Mouse (Mus musculus): ENCODE measurements around the gene Dnlz. TPM values are rescaled to one million over a fixed set of nuclear protein-coding genes. Genes with fewer than 3 reads are reported as not detected.

The Dnlz gene
- polyA plus RNA-seq, 1 experiment from 2014 or later, result 30.1 TPM

DNA sequence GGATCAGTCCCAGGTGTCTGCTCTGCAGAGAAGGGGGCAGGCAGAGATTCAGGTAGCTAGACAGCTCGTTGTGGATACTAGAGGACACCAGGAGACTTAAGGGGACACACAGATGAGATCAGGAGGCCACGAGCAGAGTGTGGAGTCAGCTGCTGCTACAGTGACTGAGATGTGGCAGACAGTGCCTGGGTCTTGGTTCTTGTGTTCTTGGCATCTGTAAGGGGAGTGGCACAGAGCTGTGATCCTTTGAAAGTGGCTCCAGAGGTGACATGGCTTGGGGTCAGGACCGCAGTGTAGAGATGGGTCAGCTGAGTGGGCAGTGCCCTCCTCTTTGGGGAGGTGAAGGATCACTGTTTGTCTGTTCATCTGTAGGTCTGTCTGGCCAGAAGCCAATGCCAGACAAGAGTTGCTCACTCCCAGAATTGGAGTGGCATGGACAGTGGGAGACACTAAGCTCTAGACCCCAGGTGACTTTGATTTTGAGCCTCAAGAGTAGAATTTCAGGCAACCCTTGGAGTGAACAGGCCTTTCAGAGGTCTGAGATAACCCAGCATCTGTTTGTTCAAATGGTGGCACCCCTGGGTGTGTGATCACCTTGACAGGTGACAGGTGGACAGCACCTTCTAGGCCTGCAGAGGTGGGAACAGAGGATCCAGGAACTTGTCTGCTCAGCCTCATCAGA lies 33.8 kb downstream of the Dnlz start:
- H3K9me3 ChIP-seq (ENCODE audit: control insufficient read depth, low read length), result no peaks in the 10 kb centered on the region
- peak overlapping the region; percentile 95 for H3K4me2 ChIP-seq (ENCODE audit: low read length)
- no peak for ATAC-seq
- WGBS, result 83% methylated on average over 3 of the region's 3 CpGs
- no peak overlapping the region for H3K4me3 ChIP-seq (ENCODE audit: low read length)
- H3K27ac ChIP-seq (ENCODE audit: low read depth, low read length), result no peak overlapping the region
- peaks cover 4% of the 10 kb centered on the region for H3K36me3 ChIP-seq (ENCODE audit: control insufficient read depth, insufficient read depth, low read length)
- H3K9ac ChIP-seq (ENCODE audit: low read depth, low read length), result peak overlapping the region; percentile 43
- H3K4me1 ChIP-seq (ENCODE audit: control insufficient read depth, insufficient read depth, low read depth, low read length), result peaks cover 50% of the 10 kb centered on the region
- no peaks in the 10 kb centered on the region for H3K27me3 ChIP-seq (replicated peaks; ENCODE audit: control insufficient read depth, insufficient read depth, low read length)

DNA sequence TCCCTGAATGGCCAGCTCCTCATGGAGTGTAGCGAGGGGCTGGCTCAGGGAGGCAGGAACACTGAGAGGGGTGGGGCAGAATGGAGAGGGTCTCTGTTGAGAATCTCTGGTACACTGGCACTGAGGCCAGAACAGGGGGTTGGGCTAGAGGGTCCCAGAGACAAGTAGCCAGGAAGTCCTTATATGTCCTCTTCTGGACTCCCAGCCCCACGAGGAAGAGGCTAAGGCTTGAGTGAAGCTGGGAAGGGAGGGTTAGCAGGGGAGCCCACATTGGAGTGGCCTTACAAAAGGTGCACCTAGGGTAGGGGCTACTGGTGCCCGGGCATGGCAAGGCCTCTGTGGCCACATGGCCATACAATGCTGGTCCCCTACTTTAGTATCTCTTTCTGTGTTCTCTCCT lies 34.5 kb downstream of the Dnlz start:
- H3K36me3 ChIP-seq (ENCODE audit: control insufficient read depth, insufficient read depth, low read length), result no peaks in the 10 kb centered on the region
- peak overlapping the region; percentile 99 for H3K27ac ChIP-seq (ENCODE audit: low read depth, low read length)
- peak overlapping the region; percentile 93 for H3K4me3 ChIP-seq (ENCODE audit: low read length)
- H3K27me3 ChIP-seq (replicated peaks; ENCODE audit: control insufficient read depth, insufficient read depth, low read length), result no peaks in the 10 kb centered on the region
- no peaks in the 10 kb centered on the region for H3K9me3 ChIP-seq (ENCODE audit: control insufficient read depth, low read length)
- peak overlapping the region; percentile 95 for H3K4me2 ChIP-seq (ENCODE audit: low read length)
- peak overlapping the region; percentile 96 for H3K9ac ChIP-seq (ENCODE audit: low read depth, low read length)
- H3K4me1 ChIP-seq (ENCODE audit: control insufficient read depth, insufficient read depth, low read depth, low read length), result peaks cover 50% of the 10 kb centered on the region
- no peak for ATAC-seq
- WGBS, result 68% methylated on average over 3 of the region's 3 CpGs

DNA sequence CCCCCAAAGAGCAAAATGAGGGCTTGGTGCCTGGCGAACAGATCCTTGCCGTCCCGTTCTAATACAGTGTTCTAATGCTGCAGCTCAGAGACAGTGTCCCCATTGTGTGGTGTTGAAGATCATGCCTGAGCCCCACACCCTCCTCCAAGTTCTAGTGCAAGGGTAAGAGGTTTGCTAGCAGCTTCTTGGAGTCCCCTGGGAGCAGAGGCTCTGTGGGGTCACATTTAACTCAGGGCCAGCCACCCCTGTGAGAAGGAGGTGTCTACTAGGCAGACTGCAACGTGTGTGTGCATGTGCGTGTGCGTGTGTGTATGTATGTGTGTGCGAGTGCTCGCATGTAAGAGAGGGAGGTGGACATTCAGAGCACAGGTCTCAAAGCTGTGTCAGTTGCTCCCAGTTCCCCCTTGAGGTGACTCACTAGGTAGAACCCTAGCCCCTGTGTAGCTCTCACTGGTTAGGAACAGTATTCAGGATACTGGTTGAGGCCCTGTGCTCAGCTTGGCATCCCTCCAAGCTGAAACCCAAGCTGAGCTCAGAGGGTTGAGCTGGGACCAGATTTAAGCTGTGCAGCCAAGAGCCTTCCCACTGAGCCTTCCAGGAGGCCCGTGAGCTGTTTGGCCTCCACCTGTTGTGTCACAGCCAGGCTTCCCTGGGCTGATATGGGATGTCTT lies 35.2 kb downstream of the Dnlz start:
- WGBS, result 36% methylated on average over 9 of the region's 9 CpGs
- H3K27me3 ChIP-seq (replicated peaks; ENCODE audit: control insufficient read depth, insufficient read depth, low read length), result no peaks in the 10 kb centered on the region
- peaks cover 50% of the 10 kb centered on the region for H3K4me1 ChIP-seq (ENCODE audit: control insufficient read depth, insufficient read depth, low read depth, low read length)
- H3K9me3 ChIP-seq (ENCODE audit: control insufficient read depth, low read length), result no peaks in the 10 kb centered on the region
- H3K4me3 ChIP-seq (ENCODE audit: low read length), result peak overlapping the region; percentile 93
- peak overlapping the region; percentile 96 for H3K9ac ChIP-seq (ENCODE audit: low read depth, low read length)
- H3K36me3 ChIP-seq (ENCODE audit: control insufficient read depth, insufficient read depth, low read length), result no peaks in the 10 kb centered on the region
- peak overlapping the region; percentile 95 for H3K4me2 ChIP-seq (ENCODE audit: low read length)
- H3K27ac ChIP-seq (ENCODE audit: low read depth, low read length), result peak overlapping the region; percentile 99
- no peak for ATAC-seq

DNA sequence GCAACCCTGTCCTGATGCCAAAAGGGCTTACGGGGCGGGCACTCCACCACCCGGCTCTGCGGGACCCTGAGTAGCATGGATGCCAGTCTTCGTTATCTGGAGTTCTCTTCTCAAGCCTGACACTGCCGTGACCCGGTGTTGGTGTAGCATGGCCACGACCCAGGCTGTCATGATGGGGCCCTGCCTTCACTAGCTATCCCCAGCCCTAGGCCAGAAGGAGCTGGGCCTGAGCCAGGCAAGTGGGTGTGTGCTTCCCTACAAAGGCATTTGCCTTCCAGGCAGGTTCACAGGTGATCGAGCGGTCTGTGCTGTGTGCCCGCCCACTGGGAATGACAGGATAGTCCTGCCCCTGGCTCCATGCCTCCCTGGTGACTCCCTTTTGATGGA lies 36.0 kb downstream of the Dnlz start:
- H3K4me1 ChIP-seq (ENCODE audit: control insufficient read depth, insufficient read depth, low read depth, low read length), result peaks cover 47% of the 10 kb centered on the region
- H3K36me3 ChIP-seq (ENCODE audit: control insufficient read depth, insufficient read depth, low read length), result no peaks in the 10 kb centered on the region
- 0% methylated on average over 10 of the region's 11 CpGs for WGBS
- peak overlapping the region; percentile 93 for H3K4me3 ChIP-seq (ENCODE audit: low read length)
- no peaks in the 10 kb centered on the region for H3K27me3 ChIP-seq (replicated peaks; ENCODE audit: control insufficient read depth, insufficient read depth, low read length)
- peak overlapping the region; percentile 96 for H3K9ac ChIP-seq (ENCODE audit: low read depth, low read length)
- H3K4me2 ChIP-seq (ENCODE audit: low read length), result peak overlapping the region; percentile 95
- H3K9me3 ChIP-seq (ENCODE audit: control insufficient read depth, low read length), result no peaks in the 10 kb centered on the region
- peak; percentile 24 for ATAC-seq
- H3K27ac ChIP-seq (ENCODE audit: low read depth, low read length), result peak overlapping the region; percentile 99

DNA sequence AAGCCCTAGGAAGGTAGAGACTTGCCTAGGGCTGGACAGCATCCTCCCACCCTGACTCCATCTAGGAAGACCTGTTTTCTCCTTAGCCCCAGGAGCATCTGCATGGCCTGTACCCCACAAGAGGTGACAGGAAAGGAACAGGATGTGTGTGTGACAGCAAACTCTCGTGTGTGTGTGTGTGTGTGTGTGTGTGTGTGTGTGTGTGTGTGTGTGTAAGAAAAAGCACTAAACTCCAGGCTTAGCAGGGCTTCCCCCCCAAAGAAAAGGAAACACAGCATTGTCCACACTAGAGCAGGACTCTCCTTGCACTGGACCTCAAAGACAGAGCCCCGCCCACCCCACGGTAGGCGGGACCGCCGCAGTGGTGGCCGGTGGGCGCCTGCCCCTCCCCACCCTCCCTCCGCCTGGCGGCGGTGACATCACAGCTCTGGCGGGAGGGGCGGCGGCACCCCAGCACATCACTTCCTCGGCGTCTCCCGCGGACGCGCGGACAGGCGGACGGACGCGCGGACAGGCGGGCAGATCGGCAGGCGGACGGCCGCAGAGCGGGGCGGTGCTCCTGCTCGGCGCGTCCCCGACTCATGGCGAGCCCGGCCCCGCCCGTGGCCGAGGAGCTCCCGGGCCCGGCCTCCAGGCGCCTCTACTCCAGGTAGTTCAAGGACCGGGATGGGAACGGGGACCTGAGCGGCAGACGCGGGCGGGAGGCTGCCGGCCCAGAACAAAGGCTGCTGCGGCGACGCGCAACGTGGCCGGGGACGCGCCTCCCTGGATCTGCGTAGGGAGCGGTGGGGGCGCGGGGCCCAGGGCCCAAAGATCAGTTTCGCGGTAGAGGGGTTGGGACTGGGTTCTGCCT lies 36.6 kb downstream of the Dnlz start, which contains the start of gene Gpsm1:
TSS of gene Gpsm1 (plus strand) at position 444 of the 853 bp plus-strand sequence.
- H3K27me3 ChIP-seq (replicated peaks; ENCODE audit: control insufficient read depth, insufficient read depth, low read length), result no peaks in the 10 kb centered on the region
- H3K4me3 ChIP-seq (ENCODE audit: low read length), result peak within 1 kb of the TSS; percentile 93
- peak within 1 kb of the TSS; percentile 96 for H3K9ac ChIP-seq (ENCODE audit: low read depth, low read length)
- H3K36me3 ChIP-seq (ENCODE audit: control insufficient read depth, insufficient read depth, low read length), result no peaks in the 10 kb centered on the region
- no peaks in the 10 kb centered on the region for H3K9me3 ChIP-seq (ENCODE audit: control insufficient read depth, low read length)
- under 1% methylated on average over 43 of the region's 66 CpGs for WGBS
- peak within 1 kb of the TSS; percentile 95 for H3K4me2 ChIP-seq (ENCODE audit: low read length)
- peak; percentile 87 for ATAC-seq
- H3K4me1 ChIP-seq (ENCODE audit: control insufficient read depth, insufficient read depth, low read depth, low read length), result peaks cover 41% of the 10 kb centered on the region
- H3K27ac ChIP-seq (ENCODE audit: low read depth, low read length), result peak within 1 kb of the TSS; percentile 99

DNA sequence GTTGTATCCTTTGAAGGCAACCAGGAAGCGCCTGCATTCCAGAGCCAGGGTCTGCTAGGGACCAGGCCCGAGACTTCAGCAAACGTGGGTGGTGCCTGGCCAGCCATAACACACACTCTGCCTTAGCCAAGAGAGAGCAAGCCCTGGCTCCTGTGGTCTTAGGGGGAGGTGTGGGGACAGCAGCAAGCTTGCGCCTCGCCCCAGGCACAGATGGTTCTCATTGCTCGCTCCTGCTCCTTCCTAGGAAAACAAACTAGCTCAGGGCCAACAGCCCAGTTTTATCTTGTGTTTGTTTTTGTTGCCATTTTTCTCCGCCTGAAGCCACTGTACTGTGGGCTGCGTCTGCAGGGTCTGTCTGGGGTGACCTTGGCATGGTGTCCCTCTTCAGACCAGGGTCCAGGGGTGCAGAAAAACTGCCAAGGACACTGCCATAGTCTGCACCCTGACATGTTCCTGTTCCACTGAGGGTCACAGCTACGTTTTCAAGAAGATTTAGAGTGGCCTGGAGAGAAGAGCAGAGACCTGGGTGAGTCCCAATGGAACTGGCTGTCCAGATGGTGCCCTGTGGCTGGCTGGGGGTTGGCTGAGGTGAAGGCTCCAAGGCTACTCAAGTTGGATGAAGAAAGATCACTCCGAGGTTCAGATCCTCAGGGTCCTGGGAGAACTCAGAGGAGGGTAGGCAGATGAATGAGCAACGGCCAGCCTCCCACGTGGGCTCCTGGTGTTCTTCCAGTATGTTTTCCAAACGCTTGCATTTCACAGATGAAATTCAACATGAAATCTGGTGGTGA lies 37.4 kb downstream of the Dnlz start:
- Histone ChIP-seq H3K27me3 (replicated peaks; ENCODE audit: control insufficient read depth, insufficient read depth, low read length) (no peaks in the 10 kb centered on the region), H3K4me3 (ENCODE audit: low read length) (peak overlapping the region; percentile 93), H3K36me3 (ENCODE audit: control insufficient read depth, insufficient read depth, low read length) (no peaks in the 10 kb centered on the region), H3K27ac (ENCODE audit: low read depth, low read length) (peak overlapping the region; percentile 99), H3K4me1 (ENCODE audit: control insufficient read depth, insufficient read depth, low read depth, low read length) (peaks cover 33% of the 10 kb centered on the region), H3K9ac (ENCODE audit: low read depth, low read length) (peak overlapping the region; percentile 96), H3K9me3 (ENCODE audit: control insufficient read depth, low read length) (no peaks in the 10 kb centered on the region), H3K4me2 (ENCODE audit: low read length) (peak overlapping the region; percentile 95)
- 57% methylated on average over 13 of the region's 13 CpGs for WGBS
- ATAC-seq, result no peak

DNA sequence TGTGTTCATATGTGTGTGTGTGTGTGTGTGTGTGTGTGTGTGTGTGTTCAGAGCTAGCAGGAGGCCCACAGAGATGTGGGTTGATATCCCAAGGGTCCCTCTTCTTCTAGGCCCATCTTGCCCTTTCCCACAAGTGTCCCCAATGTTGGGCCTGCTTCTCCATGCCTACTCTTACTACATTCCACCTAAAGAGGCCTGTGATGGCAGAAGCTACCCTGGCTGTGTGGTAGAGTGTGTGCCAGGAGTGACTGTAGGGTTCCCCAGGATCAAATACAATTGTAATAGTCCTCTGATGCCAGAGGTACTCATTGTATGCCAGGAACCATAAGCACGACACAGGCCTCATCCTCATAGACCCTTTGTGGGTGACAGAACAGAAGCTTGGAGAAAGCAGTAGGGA lies 38.5 kb downstream of the Dnlz start:
- Histone ChIP-seq H3K4me1 (ENCODE audit: control insufficient read depth, insufficient read depth, low read depth, low read length) (peaks cover 22% of the 10 kb centered on the region), H3K27ac (ENCODE audit: low read depth, low read length) (no peak overlapping the region), H3K27me3 (replicated peaks; ENCODE audit: control insufficient read depth, insufficient read depth, low read length) (no peaks in the 10 kb centered on the region), H3K9me3 (ENCODE audit: control insufficient read depth, low read length) (no peaks in the 10 kb centered on the region), H3K4me3 (ENCODE audit: low read length) (no peak overlapping the region), H3K36me3 (ENCODE audit: control insufficient read depth, insufficient read depth, low read length) (no peaks in the 10 kb centered on the region), H3K4me2 (ENCODE audit: low read length) (no peak overlapping the region), H3K9ac (ENCODE audit: low read depth, low read length) (no peak overlapping the region)
- 94% methylated on average over 1 of the region's 1 CpGs for WGBS
- no peak for ATAC-seq

DNA sequence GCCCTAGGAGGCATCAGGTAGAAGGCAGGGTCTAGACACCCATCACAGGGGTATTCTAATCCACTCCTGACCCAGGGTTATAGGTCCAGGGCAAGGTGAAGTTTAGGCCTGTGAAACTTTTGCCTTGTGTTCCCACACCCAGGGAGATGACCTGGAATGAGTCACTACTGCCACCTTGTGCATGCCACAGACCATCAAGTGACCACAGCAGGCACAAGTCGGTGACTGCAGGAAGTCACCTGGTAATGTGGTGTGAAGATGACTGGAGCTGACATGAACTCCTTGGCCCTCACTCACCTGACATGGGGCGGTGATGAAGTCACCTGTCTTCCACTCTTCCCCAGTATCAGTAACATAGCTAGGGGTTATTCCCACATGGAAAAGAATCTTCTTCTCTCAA lies 39.1 kb downstream of the Dnlz start:
- no peak overlapping the region for H3K4me3 ChIP-seq (ENCODE audit: low read length)
- H3K4me1 ChIP-seq (ENCODE audit: control insufficient read depth, insufficient read depth, low read depth, low read length), result peaks cover 16% of the 10 kb centered on the region
- ATAC-seq, result no peak
- H3K4me2 ChIP-seq (ENCODE audit: low read length), result no peak overlapping the region
- no peaks in the 10 kb centered on the region for H3K36me3 ChIP-seq (ENCODE audit: control insufficient read depth, insufficient read depth, low read length)
- 73% methylated on average over 2 of the region's 2 CpGs for WGBS
- no peaks in the 10 kb centered on the region for H3K27me3 ChIP-seq (replicated peaks; ENCODE audit: control insufficient read depth, insufficient read depth, low read length)
- H3K9me3 ChIP-seq (ENCODE audit: control insufficient read depth, low read length), result no peaks in the 10 kb centered on the region
- H3K9ac ChIP-seq (ENCODE audit: low read depth, low read length), result no peak overlapping the region
- H3K27ac ChIP-seq (ENCODE audit: low read depth, low read length), result no peak overlapping the region
